Mouse (Mus musculus): Measurements from ENCODE around the gene Vsir. TPM values are rescaled to one million over a fixed set of nuclear protein-coding genes. Genes with fewer than 3 reads are reported as not detected.

Gene Vsir
- total RNA-seq, 2 experiments from 2014 or later, result 57.9 to 143 TPM

DNA sequence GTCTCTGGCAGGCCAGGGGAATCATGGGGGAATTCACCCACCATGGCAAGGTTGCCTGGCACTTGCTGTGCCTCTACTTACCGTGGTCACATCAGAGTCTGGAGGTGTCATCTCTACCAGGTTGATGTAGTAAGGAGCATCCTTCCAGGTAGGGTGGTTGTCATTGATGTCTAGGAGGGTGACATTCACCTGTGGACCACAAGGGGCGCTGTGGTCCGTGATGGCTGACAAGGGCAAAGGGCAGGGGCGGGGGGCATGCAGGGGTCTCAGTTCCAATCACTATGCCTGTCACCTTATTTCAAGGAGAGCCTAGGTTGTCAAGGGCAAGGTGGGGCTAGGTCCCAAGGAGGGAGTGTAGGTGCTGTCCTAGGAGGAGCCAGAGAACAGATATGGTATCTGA, 73.0 kb downstream of the Vsir start:
- ATAC-seq (replicated peaks; ENCODE audit: poor library complexity, severe bottlenecking), result peak; percentile 38; the same call in 1 of the 2 replicates

Other genes starting within 250 kb of the Vsir start
- 0.23 TPM in 1 of 2 replicates, not detected in the other for gene Spock2, start 240.6 kb upstream of the Vsir start, total RNA-seq (2014; fragmentation: Nextera tagmentation)
- not detected in 2 replicates for gene Spock2, start 240.6 kb upstream of the Vsir start, total RNA-seq (2017)
- gene Chst3, start 127.6 kb upstream of the Vsir start, total RNA-seq (2014; fragmentation: Nextera tagmentation), result not detected in 2 replicates
- not detected in 2 replicates for gene Chst3, start 127.6 kb upstream of the Vsir start, total RNA-seq (2017)
- gene Psap, start 69.2 kb upstream of the Vsir start, total RNA-seq (2014; fragmentation: Nextera tagmentation), result 263 and 293 TPM in 2 replicates
- gene Psap, start 69.2 kb upstream of the Vsir start, total RNA-seq (2017), result 243 and 253 TPM in 2 replicates
- not detected in 2 replicates for gene Gm17455, start 52.9 kb downstream of the Vsir start, total RNA-seq (2014; fragmentation: Nextera tagmentation)
- gene Gm17455, start 52.9 kb downstream of the Vsir start, total RNA-seq (2017), result not detected in 2 replicates